Mouse (Mus musculus): ENCODE data around the gene Auts2. TPM values are rescaled to one million over a fixed set of nuclear protein-coding genes. Genes with fewer than 3 reads are reported as not detected.
A peak's percentile ranks its signal among the peaks of the same experiment; 100 is the strongest.

Gene Auts2
- polyA plus RNA-seq, 1 experiment from 2014 or later, result 4.4 TPM

GRCm38 (mm10) chr5:132290606-132291535 lies 252.3 kb downstream of the Auts2 start:
- WGBS, result 53% methylated on average over 13 of the region's 13 CpGs
- DNase-seq (ENCODE audit: low spot score) (no peak), ATAC-seq (no peak)
- Histone ChIP-seq H3K4me2 (replicated peaks; ENCODE audit: low read depth, low read length) (no peak overlapping the region), H3K27me3 (replicated peaks; ENCODE audit: insufficient read depth, low read length) (no peaks in the 10 kb centered on the region), H3K27ac (ENCODE audit: low read length) (no peak overlapping the region), H3K4me1 (ENCODE audit: insufficient read depth, low read depth, low read length) (no peaks in the 10 kb centered on the region), H3K9me3 (ENCODE audit: low read length) (no peaks in the 10 kb centered on the region), H3K36me3 (ENCODE audit: insufficient read depth, low read length) (no peaks in the 10 kb centered on the region), H3K9ac (replicated peaks; ENCODE audit: low read depth) (no peak overlapping the region), H3K4me3 (ENCODE audit: low read depth, low read length) (no peak overlapping the region)
- TF ChIP-seq CTCF (IDR thresholded peaks at IDR 0.05) (no peak), EP300 (IDR thresholded peaks at IDR 0.05) (no peak)

GRCm38 (mm10) chr5:132283741-132284140 lies 259.4 kb downstream of the Auts2 start:
- Histone ChIP-seq H3K9me3 (ENCODE audit: low read length) (no peaks in the 10 kb centered on the region), H3K4me3 (ENCODE audit: low read depth, low read length) (no peak overlapping the region), H3K27ac (ENCODE audit: low read length) (no peak overlapping the region), H3K27me3 (replicated peaks; ENCODE audit: insufficient read depth, low read length) (no peaks in the 10 kb centered on the region), H3K9ac (replicated peaks; ENCODE audit: low read depth) (no peak overlapping the region), H3K4me1 (ENCODE audit: insufficient read depth, low read depth, low read length) (no peaks in the 10 kb centered on the region), H3K4me2 (replicated peaks; ENCODE audit: low read depth, low read length) (no peak overlapping the region), H3K36me3 (ENCODE audit: insufficient read depth, low read length) (no peaks in the 10 kb centered on the region)
- TF ChIP-seq EP300 (IDR thresholded peaks at IDR 0.05), result no peak
- no peak for TF ChIP-seq CTCF (IDR thresholded peaks at IDR 0.05)
- 65% methylated on average over 3 of the region's 3 CpGs for WGBS
- peak; percentile 64 for DNase-seq (ENCODE audit: low spot score)
- ATAC-seq, result peak; percentile 54; the same call in 1 of the 2 replicates

- Histone ChIP-seq H3K9ac (replicated peaks; ENCODE audit: low read depth) (no peak overlapping the region), H3K9me3 (ENCODE audit: low read length) (no peaks in the 10 kb centered on the region), H3K4me3 (ENCODE audit: low read depth, low read length) (no peak overlapping the region), H3K4me2 (replicated peaks; ENCODE audit: low read depth, low read length) (no peak overlapping the region), H3K36me3 (ENCODE audit: insufficient read depth, low read length) (no peaks in the 10 kb centered on the region), H3K4me1 (ENCODE audit: insufficient read depth, low read depth, low read length) (no peaks in the 10 kb centered on the region), H3K27me3 (replicated peaks; ENCODE audit: insufficient read depth, low read length) (no peaks in the 10 kb centered on the region), H3K27ac (ENCODE audit: low read length) (no peak overlapping the region)
- 53% methylated on average over 15 of the region's 15 CpGs for WGBS
- no peak for TF ChIP-seq EP300 (IDR thresholded peaks at IDR 0.05)
- TF ChIP-seq CTCF (IDR thresholded peaks at IDR 0.05), result no peak
- ATAC-seq, result no peak
- DNase-seq (ENCODE audit: low spot score), result no peak
Observed at GRCm38 (mm10) chr5:132274098-132274898, 268.8 kb downstream of the Auts2 start.

GRCm38 (mm10) chr5:132272132-132272531 lies 271.0 kb downstream of the Auts2 start:
- TF ChIP-seq CTCF (IDR thresholded peaks at IDR 0.05), result no peak
- no peak for TF ChIP-seq EP300 (IDR thresholded peaks at IDR 0.05)
- no peak overlapping the region for H3K27ac ChIP-seq (ENCODE audit: low read length)

GRCm38 (mm10) chr5:132270896-132271295 lies 272.2 kb downstream of the Auts2 start:
- 54% methylated on average over 1 of the region's 1 CpGs for WGBS
- DNase-seq (ENCODE audit: low spot score), result no peak
- no peak overlapping the region for H3K4me3 ChIP-seq (ENCODE audit: low read depth, low read length)
- H3K36me3 ChIP-seq (ENCODE audit: insufficient read depth, low read length), result no peaks in the 10 kb centered on the region
- H3K27ac ChIP-seq (ENCODE audit: low read length), result no peak overlapping the region
- H3K4me1 ChIP-seq (ENCODE audit: insufficient read depth, low read depth, low read length), result no peaks in the 10 kb centered on the region
- no peak for TF ChIP-seq CTCF (IDR thresholded peaks at IDR 0.05)
- TF ChIP-seq EP300 (IDR thresholded peaks at IDR 0.05), result no peak
- ATAC-seq, result no peak
- H3K9me3 ChIP-seq (ENCODE audit: low read length), result no peaks in the 10 kb centered on the region
- no peak overlapping the region for H3K9ac ChIP-seq (replicated peaks; ENCODE audit: low read depth)
- H3K27me3 ChIP-seq (replicated peaks; ENCODE audit: insufficient read depth, low read length), result no peaks in the 10 kb centered on the region
- H3K4me2 ChIP-seq (replicated peaks; ENCODE audit: low read depth, low read length), result no peak overlapping the region

More at GRCm38 (mm10) chr5:132272132-132272531, 271.0 kb downstream of the Auts2 start:
- no peak for ATAC-seq
- no peaks in the 10 kb centered on the region for H3K27me3 ChIP-seq (replicated peaks; ENCODE audit: insufficient read depth, low read length)
- 81% methylated on average over 4 of the region's 4 CpGs for WGBS
- no peak overlapping the region for H3K4me3 ChIP-seq (ENCODE audit: low read depth, low read length)
- no peaks in the 10 kb centered on the region for H3K36me3 ChIP-seq (ENCODE audit: insufficient read depth, low read length)
- no peak overlapping the region for H3K4me2 ChIP-seq (replicated peaks; ENCODE audit: low read depth, low read length)
- H3K9ac ChIP-seq (replicated peaks; ENCODE audit: low read depth), result no peak overlapping the region
- no peaks in the 10 kb centered on the region for H3K4me1 ChIP-seq (ENCODE audit: insufficient read depth, low read depth, low read length)
- DNase-seq (ENCODE audit: low spot score), result no peak
- no peaks in the 10 kb centered on the region for H3K9me3 ChIP-seq (ENCODE audit: low read length)

GRCm38 (mm10) chr5:132270074-132270473 lies 273.1 kb downstream of the Auts2 start:
- WGBS, result 54% methylated on average over 3 of the region's 3 CpGs
- no peak for ATAC-seq
- no peaks in the 10 kb centered on the region for H3K9me3 ChIP-seq (ENCODE audit: low read length)
- TF ChIP-seq EP300 (IDR thresholded peaks at IDR 0.05) (no peak), CTCF (IDR thresholded peaks at IDR 0.05) (no peak)
- no peaks in the 10 kb centered on the region for H3K4me1 ChIP-seq (ENCODE audit: insufficient read depth, low read depth, low read length)
- no peaks in the 10 kb centered on the region for H3K36me3 ChIP-seq (ENCODE audit: insufficient read depth, low read length)
- DNase-seq (ENCODE audit: low spot score), result no peak
- H3K27ac ChIP-seq (ENCODE audit: low read length), result no peak overlapping the region
- no peak overlapping the region for H3K4me3 ChIP-seq (ENCODE audit: low read depth, low read length)
- no peak overlapping the region for H3K9ac ChIP-seq (replicated peaks; ENCODE audit: low read depth)
- H3K4me2 ChIP-seq (replicated peaks; ENCODE audit: low read depth, low read length), result no peak overlapping the region
- H3K27me3 ChIP-seq (replicated peaks; ENCODE audit: insufficient read depth, low read length), result no peaks in the 10 kb centered on the region

All from lung, postnatal 0 days (tissue).